Mouse (Mus musculus) megakaryocyte-erythroid progenitor cell, adult 5-6 weeks (primary cell): ENCODE results near the gene Btnl1. TPM values are rescaled to one million over a fixed set of nuclear protein-coding genes. Genes with fewer than 3 reads are reported as not detected.
A peak's percentile ranks its signal among the peaks of the same experiment; 100 is the strongest.

Experiments
- ATAC-seq: replicated peaks from 2 replicates; pipeline ENCODE4 v1.8.0; 2016; ENCODE audit warnings: mild to moderate bottlenecking, inconsistent platforms; ENCODE audit not compliant: severe bottlenecking, poor library complexity, low FRiP score, low TSS enrichment
- total RNA-seq, 2 experiments: library from RNA; stranded (forward) in 1 of 2; stranded (reverse) in 1 of 2; fragments of 200-1000, 215-1000 nt in 1 of 2; fragments of >200 nt in 1 of 2; fragmentation: Nextera tagmentation in 1 of 2; gene quantifications; 2 replicates each; pipeline ENCODE4 v1.2.3; 2014 to 2017

Btnl1 gene
- total RNA-seq (2014; fragmentation: Nextera tagmentation): not detected in 2 replicates
- total RNA-seq (2017): not detected in 2 replicates

- ATAC-seq: no peak
Observed at GRCm38 (mm10) chr17:34376847-34377246, at the start of gene Btnl1. Gene Btnl1, plus strand, starts transcription at chr17:34377132.

GRCm38 (mm10) chr17:34329807-34330206 is 47.1 kb upstream of the Btnl1 start:
- ATAC-seq: no peak

- no peak for ATAC-seq
Observed at GRCm38 (mm10) chr17:34331200-34331599, 45.7 kb upstream of the Btnl1 start.

GRCm38 (mm10) chr17:34340619-34341402 is 36.1 kb upstream of the Btnl1 start:
- no peak for ATAC-seq

GRCm38 (mm10) chr17:34344882-34345281 is 32.0 kb upstream of the Btnl1 start:
- no peak for ATAC-seq

- ATAC-seq: no peak
Observed at GRCm38 (mm10) chr17:34345486-34345885, 31.4 kb upstream of the Btnl1 start.

GRCm38 (mm10) chr17:34346041-34346440 is 30.9 kb upstream of the Btnl1 start:
- ATAC-seq: no peak

- ATAC-seq: no peak
Observed at GRCm38 (mm10) chr17:34347606-34348308, 29.2 kb upstream of the Btnl1 start.

- peak; percentile 55; the same call in 1 of the 2 replicates for ATAC-seq
Observed at GRCm38 (mm10) chr17:34349429-34349828, 27.5 kb upstream of the Btnl1 start.

GRCm38 (mm10) chr17:34354539-34354938 is 22.4 kb upstream of the Btnl1 start, which contains the start of gene Btnl2:
Gene Btnl2, plus strand, starts transcription at chr17:34354822.
- ATAC-seq: no peak

- ATAC-seq: no peak
Observed at GRCm38 (mm10) chr17:34354940-34355339, 22.0 kb upstream of the Btnl1 start.

GRCm38 (mm10) chr17:34362954-34363546 is 13.9 kb upstream of the Btnl1 start:
- ATAC-seq: no peak

- no peak for ATAC-seq
Observed at GRCm38 (mm10) chr17:34363676-34364310, 13.1 kb upstream of the Btnl1 start.

- ATAC-seq: no peak
Observed at GRCm38 (mm10) chr17:34365031-34365430, 11.9 kb upstream of the Btnl1 start.

GRCm38 (mm10) chr17:34370563-34370962 is 6.4 kb upstream of the Btnl1 start:
- ATAC-seq: no peak

GRCm38 (mm10) chr17:34373055-34373709 is 3.8 kb upstream of the Btnl1 start:
- no peak for ATAC-seq

GRCm38 (mm10) chr17:34377450-34378209 is 698 bp downstream of the Btnl1 start:
- ATAC-seq: no peak

GRCm38 (mm10) chr17:34378716-34379115 is 1.8 kb downstream of the Btnl1 start:
- no peak for ATAC-seq

GRCm38 (mm10) chr17:34379451-34379850 is 2.5 kb downstream of the Btnl1 start:
- ATAC-seq: no peak
